Mouse (Mus musculus): Measurements from ENCODE around the gene Kcnk15. TPM values are rescaled to one million over a fixed set of nuclear protein-coding genes. Genes with fewer than 3 reads are reported as not detected.

Kcnk15 gene
- not detected in 2 replicates for polyA plus RNA-seq (2012; rRNA removed)

DNA sequence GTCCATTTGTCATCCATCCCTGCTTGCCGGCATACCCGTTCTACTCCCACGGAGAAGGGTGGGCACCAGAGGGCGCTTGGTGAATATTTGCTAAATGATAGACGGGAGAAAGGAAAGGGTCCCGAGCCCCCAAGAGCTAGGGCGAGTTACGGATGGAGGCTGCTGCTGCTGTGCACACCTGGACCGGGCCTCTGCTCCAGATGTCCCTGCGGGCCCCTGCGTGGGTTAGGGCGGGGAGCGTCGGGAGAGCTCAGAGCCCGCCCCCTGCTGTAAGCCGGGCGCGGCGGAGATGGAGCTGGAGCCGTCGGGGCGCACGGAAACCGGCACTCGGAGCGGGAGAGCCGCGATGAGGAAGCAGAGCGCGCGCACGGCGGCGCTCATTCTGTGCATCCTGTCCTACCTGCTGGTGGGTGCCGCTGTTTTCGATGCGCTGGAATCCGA lies at the start of gene Kcnk15:
Kcnk15 (plus strand) TSS at position 191 of the 441 bp plus-strand sequence.

DNA sequence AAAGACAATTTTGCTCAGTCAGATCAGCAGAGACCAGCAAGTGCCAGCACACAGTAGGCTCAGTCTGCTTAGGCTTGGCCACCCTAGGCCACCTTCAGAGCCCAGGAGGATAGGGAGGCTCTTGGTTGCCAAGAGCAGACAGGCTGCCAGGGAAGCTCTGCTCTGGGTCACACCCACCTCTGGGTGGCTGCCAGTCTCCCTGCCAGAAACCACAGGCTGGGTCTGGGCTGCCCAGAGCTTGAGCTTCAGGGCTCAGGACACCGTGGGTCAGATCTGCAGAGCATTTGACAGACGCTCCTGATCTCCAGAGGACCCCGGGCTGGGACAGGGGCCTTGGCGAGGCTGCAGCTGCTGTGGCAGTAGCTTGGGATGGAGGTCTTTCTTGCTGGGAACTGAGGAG lies 32.8 kb upstream of the Kcnk15 start, which contains the start of gene Ccn5:
Ccn5 (plus strand) TSS at position 255 of the 400 bp plus-strand sequence.

Other genes starting within 250 kb of the Kcnk15 start
- gene Serinc3, start 208.5 kb upstream of the Kcnk15 start, polyA plus RNA-seq (2012; rRNA removed) = 205 and 224 TPM in 2 replicates
- gene Pkig, start 195.3 kb upstream of the Kcnk15 start, polyA plus RNA-seq (2012; rRNA removed) = 40.4 and 41.0 TPM in 2 replicates
- 2.7 TPM in 2 replicates for gene Ada, start 103.4 kb upstream of the Kcnk15 start, polyA plus RNA-seq (2012; rRNA removed)
- gene Ccn5, start 32.8 kb upstream of the Kcnk15 start, polyA plus RNA-seq (2012; rRNA removed) = 0.03 and 0.07 TPM in 2 replicates
- gene Rims4, start 65.0 kb downstream of the Kcnk15 start, polyA plus RNA-seq (2012; rRNA removed) = 0.73 and 1.3 TPM in 2 replicates
- 27.4 and 28.4 TPM in 2 replicates for gene Ywhab, start 141.3 kb downstream of the Kcnk15 start, polyA plus RNA-seq (2012; rRNA removed)
- gene Pabpc1l, start 171.8 kb downstream of the Kcnk15 start, polyA plus RNA-seq (2012; rRNA removed) = 0.71 and 0.79 TPM in 2 replicates
- gene Stk4, start 216.7 kb downstream of the Kcnk15 start, polyA plus RNA-seq (2012; rRNA removed) = 10.4 and 10.8 TPM in 2 replicates
- gene Tomm34, start 217.5 kb downstream of the Kcnk15 start, polyA plus RNA-seq (2012; rRNA removed) = 11.1 and 11.6 TPM in 2 replicates

All from liver, embryonic 18 days (tissue).